Mouse (Mus musculus) embryo, embryonic 9.5 days (tissue): ENCODE measurements around the gene Gm45521.
A peak's percentile ranks its signal among the peaks of the same experiment; 100 is the strongest.

ENCODE experiments used
- DNase-seq: peaks from one replicate; pipeline ENCODE4 v3.0.0-alpha.2; 2017; ENCODE audit errors: extremely low spot score

The Gm45521 gene

GRCm38 (mm10) chr14:7952610-7953254, 4.4 kb upstream of the Gm45521 start:
- DNase-seq = peak; percentile 41

- DNase-seq = no peak
Observed at GRCm38 (mm10) chr14:7954071-7954471, 3.0 kb upstream of the Gm45521 start.

- no peak for DNase-seq
Observed at GRCm38 (mm10) chr14:7956427-7956826, 661 bp upstream of the Gm45521 start.

- DNase-seq = no peak
Observed at GRCm38 (mm10) chr14:7960616-7961015, 3.5 kb downstream of the Gm45521 start.

- DNase-seq = no peak
Observed at GRCm38 (mm10) chr14:7961714-7962113, 4.6 kb downstream of the Gm45521 start.

GRCm38 (mm10) chr14:7962626-7963025, 5.5 kb downstream of the Gm45521 start:
- no peak for DNase-seq

- DNase-seq = no peak
Observed at GRCm38 (mm10) chr14:7963160-7963559, 6.1 kb downstream of the Gm45521 start.

- peak; percentile 77 for DNase-seq
Observed at GRCm38 (mm10) chr14:7964219-7964889, 7.3 kb downstream of the Gm45521 start.

- no peak for DNase-seq
Observed at GRCm38 (mm10) chr14:7971889-7972493, 14.9 kb downstream of the Gm45521 start.

GRCm38 (mm10) chr14:7974643-7975042, 17.6 kb downstream of the Gm45521 start:
- no peak for DNase-seq

GRCm38 (mm10) chr14:7975177-7975576, 18.1 kb downstream of the Gm45521 start:
- no peak for DNase-seq

- no peak for DNase-seq
Observed at GRCm38 (mm10) chr14:7977471-7977870, 20.4 kb downstream of the Gm45521 start.

- no peak for DNase-seq
Observed at GRCm38 (mm10) chr14:7978183-7978582, 21.1 kb downstream of the Gm45521 start.

GRCm38 (mm10) chr14:7981226-7981625, 24.1 kb downstream of the Gm45521 start:
- DNase-seq = no peak

GRCm38 (mm10) chr14:7986913-7987312, 29.8 kb downstream of the Gm45521 start:
- no peak for DNase-seq

- no peak for DNase-seq
Observed at GRCm38 (mm10) chr14:7989371-7989770, 32.3 kb downstream of the Gm45521 start.

- no peak for DNase-seq
Observed at GRCm38 (mm10) chr14:7989961-7990360, 32.9 kb downstream of the Gm45521 start.

GRCm38 (mm10) chr14:7991108-7991776, 34.2 kb downstream of the Gm45521 start:
- DNase-seq = no peak

- no peak for DNase-seq
Observed at GRCm38 (mm10) chr14:7992158-7992557, 35.1 kb downstream of the Gm45521 start.

- DNase-seq = no peak
Observed at GRCm38 (mm10) chr14:7994271-7994767, 37.2 kb downstream of the Gm45521 start, which contains the start of gene Dnase1l3. TSS of gene Dnase1l3 (minus strand) at chr14:7994573.

- DNase-seq = peak; percentile 89
Observed at GRCm38 (mm10) chr14:7997255-7997696, 40.2 kb downstream of the Gm45521 start.

GRCm38 (mm10) chr14:7999030-7999429, 41.9 kb downstream of the Gm45521 start:
- DNase-seq = no peak
